ENCODE assay signal across 8 mouse cellular contexts in genomic region chr10:84441434-84441785, GRCm38 (mm10). TPM values are rescaled to one million over a fixed set of nuclear protein-coding genes. Genes with fewer than 3 reads are reported as not detected.
A peak's percentile ranks its signal among the peaks of the same experiment; 100 is the strongest.
DNase-seq lines count a peak whose midpoint lies in the region; ATAC-seq and TF ChIP-seq lines count a peak whose summit lies in the region.

No protein-coding gene starts in this region.

- dilution Hi-C loops in CH12.LX (cut with MboI; ENCODE audit: extremely low pct_ligation_motif_present, extremely low pct_unique_long_range_greater_than_20kb, low sequenced_read_pairs) = no loop called here

- no peak for TF ChIP-seq EP300 in CH12.LX (IDR thresholded peaks at IDR 0.05; ENCODE audit: low read length)
- TF ChIP-seq EP300 in liver, embryonic 14.5 days (IDR thresholded peaks at IDR 0.05; ENCODE audit: low read depth) = no peak

- H3K4me1 ChIP-seq in erythroblast, embryonic 14.5 days (ENCODE audit: control insufficient read depth) = peaks cover 2% of the 10 kb centered on the region
- H3K4me1 ChIP-seq in CH12.LX (ENCODE audit: control insufficient read depth in 1 of 2, insufficient read depth in 2 of 2) = peaks cover 9 to 44% of the 10 kb centered on the region in 2 experiments; a peak in 3 of 4 replicates
- peaks cover 36% of the 10 kb centered on the region for H3K4me1 ChIP-seq in forebrain, embryonic 16.5 days (replicated peaks; ENCODE audit: control insufficient read depth, insufficient read depth, low read length)
- 0 out of 4 replicates have a peak, but pooled peaks cover 0 to 4% of the 10 kb centered on the region in 2 experiments for H3K4me1 ChIP-seq in liver, embryonic 14.5 days (replicated peaks; ENCODE audit: control insufficient read depth in 2 of 2, insufficient read depth in 2 of 2, low read length in 1 of 2)

- H3K4me2 ChIP-seq in CH12.LX (ENCODE audit: insufficient read depth, low read depth, poor library complexity, severe bottlenecking) = peak overlapping the region; percentile 35
- H3K4me2 ChIP-seq in forebrain, embryonic 16.5 days (ENCODE audit: low read length) = peak overlapping the region; percentile 91
- peak overlapping the region; percentile 62 for H3K4me2 ChIP-seq in liver, embryonic 14.5 days (ENCODE audit: low read depth)

- H3K36me3 ChIP-seq in erythroblast, embryonic 14.5 days (ENCODE audit: control insufficient read depth) = no peaks in the 10 kb centered on the region
- peaks cover 0 to 4% of the 10 kb centered on the region in 2 experiments for H3K36me3 ChIP-seq in CH12.LX (replicated peaks in 1 of 2; ENCODE audit: control insufficient read depth in 1 of 2, insufficient read depth in 1 of 2, low read length in 1 of 2)
- no peaks in the 10 kb centered on the region for H3K36me3 ChIP-seq in forebrain, embryonic 16.5 days (ENCODE audit: control insufficient read depth, insufficient read depth)
- no peaks in the 10 kb centered on the region for H3K36me3 ChIP-seq in liver, embryonic 14.5 days (replicated peaks; ENCODE audit: control insufficient read depth, insufficient read depth, low read depth)

- H3K79me2 ChIP-seq in CH12.LX (replicated peaks; ENCODE audit: control insufficient read depth, extremely low read depth, insufficient read depth, poor library complexity, severe bottlenecking) = no peaks in the 10 kb centered on the region

- H3K27me3 ChIP-seq in erythroblast, embryonic 14.5 days (ENCODE audit: control insufficient read depth) = peaks cover 50% of the 10 kb centered on the region
- H3K27me3 ChIP-seq in CH12.LX (replicated peaks) = no peaks in the 10 kb centered on the region
- no peaks in the 10 kb centered on the region for H3K27me3 ChIP-seq in forebrain, embryonic 16.5 days (replicated peaks; ENCODE audit: control insufficient read depth, insufficient read depth, low read length)
- peaks cover 41% of the 10 kb centered on the region for H3K27me3 ChIP-seq in liver, embryonic 14.5 days (ENCODE audit: control insufficient read depth, insufficient read depth, low read length)

- H3K9ac ChIP-seq in CH12.LX (ENCODE audit: insufficient read depth, low read depth) = peak overlapping the region; percentile 72
- H3K9ac ChIP-seq in forebrain, embryonic 16.5 days (replicated peaks; ENCODE audit: low read depth, low read length) = peak overlapping the region; percentile 98
- H3K9ac ChIP-seq in liver, embryonic 14.5 days (replicated peaks) = peak overlapping the region; percentile 52; the same call in 1 of the 2 replicates

- no peak for TF ChIP-seq RAD21 in CH12.LX (IDR thresholded peaks at IDR 0.05; ENCODE audit: low read depth, low read length)

- no peak for TF ChIP-seq CTCF in CH12.LX (conservative IDR thresholded peaks at IDR 0.05 in 1 of 2, IDR thresholded peaks at IDR 0.05 in 1 of 2; ENCODE audit: low read depth in 2 of 2, low read length in 2 of 2)
- no peak for TF ChIP-seq CTCF in liver, embryonic 14.5 days (IDR thresholded peaks at IDR 0.05; ENCODE audit: low read depth)

- H3K9me3 ChIP-seq in erythroblast, embryonic 14.5 days (ENCODE audit: control insufficient read depth, low read length) = no peaks in the 10 kb centered on the region
- no peaks in the 10 kb centered on the region for H3K9me3 ChIP-seq in CH12.LX (replicated peaks; ENCODE audit: low read length)
- H3K9me3 ChIP-seq in forebrain, embryonic 16.5 days (ENCODE audit: control insufficient read depth, low read length) = no peaks in the 10 kb centered on the region
- no peaks in the 10 kb centered on the region for H3K9me3 ChIP-seq in liver, embryonic 14.5 days (ENCODE audit: control insufficient read depth, low read length)

- H3K4me3 ChIP-seq in erythroblast, embryonic 14.5 days (replicated peaks) = peak overlapping the region; percentile 56
- peak overlapping the region; percentile 58 to 83 (median 73) for H3K4me3 ChIP-seq in CH12.LX (replicated peaks in 1 of 3; ENCODE audit: low read depth in 2 of 3, low read length in 2 of 3, poor library complexity in 1 of 3)
- peak overlapping the region; percentile 77 for H3K4me3 ChIP-seq in forebrain, embryonic 16.5 days (replicated peaks; ENCODE audit: low read length)
- H3K4me3 ChIP-seq in liver, embryonic 14.5 days (ENCODE audit: insufficient read depth in 1 of 2, low read depth in 2 of 2, low read length in 2 of 2) = peak overlapping the region; percentile 53 to 58

- H3K27ac ChIP-seq in CH12.LX (ENCODE audit: insufficient read depth, low read depth) = no peak overlapping the region
- H3K27ac ChIP-seq in forebrain, embryonic 16.5 days (ENCODE audit: low read length) = peak overlapping the region; percentile 93
- H3K27ac ChIP-seq in liver, embryonic 14.5 days = no peak overlapping the region

- DNase-seq in CH12.LX (ENCODE audit: extremely low read depth) = no peak
- DNase-seq in liver, embryonic 14.5 days (ENCODE audit: low read depth in 3 of 3, low spot score in 3 of 3) = no peak
- no peak for DNase-seq in left cerebral cortex, adult 18-20 months (ENCODE audit: low spot score in 2 of 2)
- DNase-seq in gastrocnemius, adult 8-10 months (ENCODE audit: low spot score in 2 of 2) = no peak

- 0% methylated on average over 7 of the region's 7 CpGs for WGBS in forebrain, embryonic 16.5 days
- 5% methylated on average over 7 of the region's 7 CpGs for WGBS in liver, embryonic 14.5 days (ENCODE audit: insufficient replicate concordance)

- in situ Hi-C loops in CH12.LX (cut with MboI; ENCODE audit: low pct_ligation_motif_present, low pct_unique_long_range_greater_than_20kb, low sequenced_read_pairs) = no loop called here

- no peak for TF ChIP-seq POLR2A in CH12.LX (IDR thresholded peaks at IDR 0.05; ENCODE audit: low read depth, low read length)

- ATAC-seq in erythroblast, adult 5-6 weeks (replicated peaks; ENCODE audit: low FRiP score, poor library complexity, severe bottlenecking) = no peak
- ATAC-seq in forebrain, embryonic 16.5 days = no peak
- no peak for ATAC-seq in liver, embryonic 14.5 days (ENCODE audit: insufficient read depth)
- ATAC-seq in frontal cortex, adult (ENCODE audit: low TSS enrichment) = no peak

TF ChIP-seq in CH12.LX, 34 proteins besides CTCF, POLR2A, EP300 and RAD21:
- TF ChIP-seq NELFE (IDR thresholded peaks at IDR 0.05; ENCODE audit: low read depth, low read length) (no peak), GABPA (IDR thresholded peaks at IDR 0.05; ENCODE audit: insufficient replicate concordance, low read depth, low read length) (no peak), MAZ (IDR thresholded peaks at IDR 0.05; ENCODE audit: low read depth, low read length) (no peak), JUND (conservative IDR thresholded peaks at IDR 0.05; ENCODE audit: low read depth, low read length) (no peak), SIN3A (IDR thresholded peaks at IDR 0.05; ENCODE audit: low read length) (no peak), MXI1 (IDR thresholded peaks at IDR 0.05; ENCODE audit: low read depth, low read length) (no peak), ZKSCAN1 (IDR thresholded peaks at IDR 0.05; ENCODE audit: borderline replicate concordance, low read depth, low read length) (no peak), MEF2A (IDR thresholded peaks at IDR 0.05; ENCODE audit: borderline replicate concordance, low read depth, low read length) (no peak), ZMIZ1 (IDR thresholded peaks at IDR 0.05; ENCODE audit: low read depth, low read length) (no peak), JUN (IDR thresholded peaks at IDR 0.05; ENCODE audit: insufficient read depth, low read depth, low read length) (no peak), HCFC1 (IDR thresholded peaks at IDR 0.05; ENCODE audit: low read depth, low read length) (no peak), BHLHE40 (IDR thresholded peaks at IDR 0.05; ENCODE audit: low read depth, low read length) (no peak), SMC3 (IDR thresholded peaks at IDR 0.05; ENCODE audit: low read depth, low read length) (no peak), MYC (IDR thresholded peaks at IDR 0.05; ENCODE audit: low read depth, low read length) (no peak), UBTF (IDR thresholded peaks at IDR 0.05; ENCODE audit: low read depth, low read length) (no peak), MAX (IDR thresholded peaks at IDR 0.05; ENCODE audit: low read length) (no peak)

RNA-seq across cellular contexts. Expression of gene Nuak1, which starts 1.0 kb away (rescaled TPM):
- polyA plus RNA-seq in erythroblast, embryonic 14.5 days (2012) = 0.03 TPM in 1 of 2 replicates, not detected in the other
- total RNA-seq in erythroblast, adult 5-6 weeks (2015; ENCODE audit: low replicate concordance) = not detected in 2 replicates
- 0.85 TPM in 1 of 2 replicates, not detected in the other for total RNA-seq in erythroblast, adult 5-6 weeks (2017; ENCODE audit: low replicate concordance)
- total RNA-seq in CH12.LX (2012; rRNA removed) (1.2 TPM in 2 replicates), CH12.LX (2014; rRNA removed) (1.4 and 1.6 TPM in 2 replicates)
- 3.2 and 3.4 TPM in 2 replicates for polyA plus RNA-seq in CH12.LX (2012; ENCODE audit: insufficient read length, low read depth)
- 12.5 and 15.7 TPM in 2 replicates for polyA plus RNA-seq in forebrain, embryonic 16.5 days (2015; fragmentation: Nextera tagmentation; extraction: Ambion mirVana)
- 0.34 and 0.42 TPM in 2 replicates for polyA plus RNA-seq in liver, embryonic 14.5 days (2012; rRNA removed)
- polyA plus RNA-seq in liver, embryonic 14.5 days (2014; fragmentation: Nextera tagmentation; extraction: Ambion mirVana) = 0.03 and 0.13 TPM in 2 replicates
- total RNA-seq in left cerebral cortex, adult 18-20 months (2021) = 10 to 100 TPM; 87.8 to 89.7 TPM
- 10 to 100 TPM; 16.4 to 23.6 (median 17.2) TPM for total RNA-seq in gastrocnemius, adult 8-10 months (2022)

Comparison
In these comparisons a context has a peak if more than half of its experiments do, and no peak if none do; other contexts are left out.
1. H3K4me2 ChIP-seq: peak in every context shown above with its lines; median percentile 91 in forebrain, embryonic 16.5 days; 62 in liver, embryonic 14.5 days; 35 in CH12.LX.
2. RNA of gene Nuak1, which starts 1.0 kb away (total RNA-seq): 87.8 to 89.7 TPM in left cerebral cortex, adult 18-20 months and 16.4 to 23.6 TPM in gastrocnemius, adult 8-10 months; 1.2 to 1.6 TPM in CH12.LX and 0.85 TPM in erythroblast, adult 5-6 weeks; every median in the first group is over 4 times any median in the second.
3. Peak in every context shown above with its lines, with median percentiles within 50 percentile points of each other: H3K4me3 ChIP-seq and H3K9ac ChIP-seq.